Mouse (Mus musculus) spleen, postnatal 4 days (tissue): ENCODE measurements around the gene Lax1.
"Not testable (repeated sequence)": the region's sequence is repeated elsewhere in the genome, so short reads cannot be mapped to it uniquely, and the experiment has no call there.

Experiments used
- DNase-seq, 2 experiments: peaks; one replicate each; pipeline ENCODE4 v3.0.0; 2022; ENCODE audit warnings: low spot score in 2 of 2

The Lax1 gene

GRCm38 (mm10) chr1:133688301-133688700 is 1.6 kb downstream of the Lax1 start:
- DNase-seq = no peak

DNA sequence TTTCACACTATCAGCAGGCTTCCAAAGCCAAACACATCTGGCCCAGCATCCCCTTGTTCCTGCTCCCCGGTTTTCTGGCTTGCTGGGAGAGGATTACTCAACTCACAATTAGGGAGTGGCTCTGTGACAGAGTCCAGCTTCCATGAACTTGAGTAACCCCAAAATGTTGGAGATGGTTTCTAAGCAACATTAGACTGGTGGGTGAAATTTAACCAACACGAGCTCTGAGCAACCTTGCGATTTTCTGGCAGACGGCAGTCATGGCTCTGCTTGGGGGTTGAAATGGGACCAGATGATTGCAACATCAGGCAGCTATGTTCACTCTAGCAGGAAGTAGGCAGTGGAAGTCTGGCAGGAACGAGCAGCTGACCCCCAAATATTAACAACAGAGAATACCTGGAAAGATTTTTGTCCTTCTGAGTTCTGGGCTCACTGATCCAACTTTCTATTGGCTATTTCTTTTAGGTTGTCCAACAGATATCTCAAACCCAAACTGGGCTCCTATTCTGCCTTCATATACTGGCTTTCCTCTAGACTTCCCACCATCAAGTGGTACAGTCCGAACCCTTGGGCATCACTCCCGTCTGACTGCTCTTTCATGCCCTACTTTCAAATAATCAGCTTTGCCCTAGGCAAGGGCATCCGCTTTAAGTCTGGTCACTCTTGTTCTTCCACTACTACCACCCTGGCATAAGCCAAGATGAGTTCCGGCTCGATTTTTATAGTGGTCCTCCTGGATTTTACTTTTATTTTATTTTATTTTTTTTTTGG is 4.0 kb downstream of the Lax1 start:
- DNase-seq = no peak

GRCm38 (mm10) chr1:133671801-133672200 is 18.1 kb downstream of the Lax1 start:
- DNase-seq = no peak

DNA sequence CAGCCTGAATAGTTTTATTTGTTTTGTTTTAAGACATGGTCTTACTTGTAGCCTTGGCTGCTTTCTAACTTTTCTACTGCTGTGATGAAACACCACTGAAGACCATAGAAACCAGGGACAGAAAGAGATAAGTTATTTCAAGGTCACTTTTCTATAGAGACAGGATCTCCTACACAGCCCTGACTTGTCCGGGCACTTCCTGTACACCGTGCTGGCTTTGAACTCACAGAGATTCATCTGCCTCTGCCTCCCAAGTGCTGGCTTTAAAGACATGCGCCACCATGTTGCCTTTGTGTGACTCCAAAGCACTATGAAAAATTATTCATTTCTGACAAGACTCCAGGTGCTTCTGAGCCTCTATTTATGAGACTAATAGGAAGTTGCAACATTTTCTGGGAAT is 18.6 kb downstream of the Lax1 start:
- DNase-seq = no peak

DNA sequence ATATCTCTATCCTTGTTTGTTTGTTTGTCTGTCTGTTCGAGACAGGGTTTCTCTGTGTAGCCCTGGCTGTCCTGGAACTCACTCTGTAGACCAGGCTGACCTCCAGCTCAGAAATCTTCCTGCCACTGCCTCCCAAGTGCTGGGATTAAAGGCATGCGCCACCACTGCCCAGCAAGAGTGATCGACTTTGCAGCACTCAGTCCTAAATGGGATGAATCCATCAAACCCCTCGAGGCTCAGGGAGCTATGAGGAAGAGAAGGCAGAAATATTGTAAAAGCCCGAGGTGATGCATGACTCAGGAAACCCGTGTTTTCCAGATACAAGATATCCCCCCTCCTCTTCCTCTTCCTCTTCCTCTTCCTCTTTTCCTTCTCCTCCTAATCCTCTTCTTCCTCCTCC is 19.1 kb downstream of the Lax1 start:
- no peak for DNase-seq

DNA sequence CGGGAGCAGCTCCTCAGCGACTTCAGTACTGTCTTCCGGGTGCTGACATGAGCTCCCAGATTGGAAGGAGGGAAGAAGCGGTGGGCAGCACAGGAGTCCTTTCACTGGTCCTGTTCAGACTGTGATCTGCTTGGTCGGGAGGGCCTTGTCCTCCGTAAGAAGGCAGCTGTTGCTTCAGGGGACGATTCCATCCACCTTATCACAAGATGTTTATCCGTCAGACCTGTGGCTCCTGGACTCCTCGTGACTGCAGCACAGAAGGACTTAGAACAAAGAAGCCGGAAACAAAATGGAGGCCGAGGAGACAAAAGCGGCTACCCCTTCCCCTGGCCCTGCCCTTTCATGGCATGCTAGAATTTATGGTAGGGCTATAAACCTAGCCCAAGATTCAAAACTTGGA is 19.7 kb downstream of the Lax1 start:
- no peak for DNase-seq

GRCm38 (mm10) chr1:133668618-133669017 is 21.3 kb downstream of the Lax1 start:
- DNase-seq = no peak

DNA sequence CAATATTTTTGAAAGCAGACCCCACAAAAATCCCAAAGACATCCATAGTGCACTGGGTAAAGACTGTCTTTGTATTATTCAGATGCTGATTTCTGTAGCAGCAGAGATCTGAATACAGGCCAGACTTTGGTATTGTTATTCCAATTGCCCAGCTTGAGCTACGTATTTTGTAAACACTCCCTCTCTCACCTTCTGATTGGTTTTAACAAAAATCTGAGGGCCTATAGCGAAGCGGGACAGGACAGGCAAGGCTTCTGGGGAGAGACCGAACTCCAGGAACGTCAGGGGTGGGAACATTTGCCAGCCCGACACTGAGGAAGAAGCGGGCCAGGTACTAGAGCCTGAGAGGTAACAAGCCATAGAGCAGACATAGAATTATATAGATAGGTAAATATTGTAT is 22.2 kb downstream of the Lax1 start:
- no peak for DNase-seq

- not testable (repeated sequence) for DNase-seq
These were observed 24.2 kb downstream of the Lax1 start for GRCm38 (mm10) chr1:133665713-133666112.

DNA sequence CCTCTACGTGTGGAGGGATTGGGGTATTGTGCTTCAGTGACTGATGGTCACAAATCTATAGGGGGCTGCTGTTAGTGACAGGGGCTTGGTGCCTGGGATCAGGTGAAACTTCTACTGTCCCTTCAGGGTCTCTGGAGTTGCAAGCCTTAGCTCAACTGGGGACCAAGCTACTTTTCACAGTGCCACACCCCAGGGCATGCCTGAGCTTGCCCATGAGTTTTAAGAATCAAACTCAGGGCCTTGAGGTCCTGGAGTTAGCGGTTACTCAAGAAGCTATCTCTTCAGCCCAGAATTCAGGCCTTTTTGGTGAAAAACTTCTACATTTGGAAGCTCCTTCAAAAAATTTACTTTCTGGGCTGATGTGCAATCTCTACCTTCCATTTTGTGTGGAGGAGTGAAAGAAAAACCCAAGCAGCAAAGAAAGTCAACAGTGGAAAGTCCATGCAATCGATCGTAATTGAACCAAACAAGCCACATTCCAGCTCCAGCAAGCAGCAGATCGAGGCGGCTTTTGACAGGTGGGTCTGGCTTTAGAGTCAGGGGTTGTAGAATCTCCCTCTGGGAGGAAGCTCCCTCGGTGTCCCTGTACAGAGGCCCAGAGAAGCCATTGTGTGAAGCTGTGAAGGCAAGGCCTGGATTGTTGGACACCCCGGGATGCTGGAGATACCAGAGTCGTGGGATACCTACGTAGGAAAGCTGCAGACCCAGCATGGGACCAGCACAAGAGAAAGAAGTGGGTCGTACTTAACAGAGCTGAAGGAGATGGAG is 25.5 kb downstream of the Lax1 start:
- no peak for DNase-seq

- no peak for DNase-seq
These were observed 26.5 kb downstream of the Lax1 start for GRCm38 (mm10) chr1:133663427-133663826.

DNA sequence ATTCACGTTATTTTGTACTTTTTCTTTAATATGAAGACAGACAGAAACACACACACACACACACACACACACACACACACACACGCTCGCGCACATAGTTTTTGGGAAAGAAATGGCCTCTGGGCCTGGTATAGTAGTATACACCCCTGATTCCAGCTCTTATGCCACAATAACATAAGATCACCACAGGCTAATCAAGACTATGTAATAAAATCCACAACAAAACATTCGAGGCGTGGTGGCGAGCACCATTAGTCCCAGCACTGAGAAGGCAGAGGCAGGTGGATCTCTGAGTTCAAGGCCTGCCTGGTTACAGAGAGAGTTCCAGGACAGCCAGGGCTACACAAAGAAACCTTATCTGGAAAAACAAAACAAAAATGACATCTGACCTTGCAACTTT is 27.0 kb downstream of the Lax1 start:
- no peak for DNase-seq

- DNase-seq = peak; percentile 90 to 93
These were observed 28.5 kb downstream of the Lax1 start, which contains the start of gene Gm38394 for GRCm38 (mm10) chr1:133661203-133661933. Gene Gm38394 (minus strand): TSS chr1:133661318.

DNA sequence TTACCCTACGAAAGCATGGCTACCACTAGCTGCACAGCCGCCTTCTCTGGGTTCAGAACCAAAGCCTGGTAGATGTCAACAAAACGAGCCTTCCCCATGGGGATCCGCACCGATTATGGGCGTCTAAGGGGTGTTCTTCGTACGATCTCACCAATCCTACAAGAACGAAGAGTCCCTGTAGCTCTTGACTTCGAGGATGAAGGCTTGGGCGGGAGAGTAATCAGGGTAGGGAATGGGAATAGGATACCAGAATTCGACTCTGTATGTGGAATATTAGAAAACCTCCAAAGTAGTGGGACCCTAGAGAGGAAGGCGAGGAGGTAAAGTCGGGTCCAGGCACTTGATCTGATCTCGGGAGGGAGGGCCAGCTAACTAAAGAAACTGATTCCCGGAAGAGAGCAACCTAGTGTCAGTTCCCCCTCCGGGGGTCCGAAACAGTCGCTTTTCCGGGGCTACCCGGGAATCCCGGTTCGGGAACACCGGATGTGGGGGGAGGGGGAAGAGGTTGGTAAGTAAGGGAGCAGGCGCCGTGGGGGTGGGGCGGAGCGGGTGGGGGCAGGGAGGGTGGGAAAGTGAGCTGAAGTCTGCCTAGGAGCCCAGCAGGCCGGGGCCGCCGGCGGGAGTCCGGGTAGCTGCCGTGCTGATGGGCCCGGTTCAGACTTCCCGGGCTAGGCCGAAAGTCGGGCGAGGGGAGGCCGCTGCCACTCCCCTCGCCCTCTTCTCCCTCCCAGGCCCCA is 29.3 kb downstream of the Lax1 start, which contains the start of gene Zbed6:
Zbed6 (minus strand) TSS at position 420 of the 737 bp plus-strand sequence.
- peak; percentile 51 to 82 for DNase-seq

GRCm38 (mm10) chr1:133658878-133659277 is 31.0 kb downstream of the Lax1 start:
- DNase-seq = no peak

DNA sequence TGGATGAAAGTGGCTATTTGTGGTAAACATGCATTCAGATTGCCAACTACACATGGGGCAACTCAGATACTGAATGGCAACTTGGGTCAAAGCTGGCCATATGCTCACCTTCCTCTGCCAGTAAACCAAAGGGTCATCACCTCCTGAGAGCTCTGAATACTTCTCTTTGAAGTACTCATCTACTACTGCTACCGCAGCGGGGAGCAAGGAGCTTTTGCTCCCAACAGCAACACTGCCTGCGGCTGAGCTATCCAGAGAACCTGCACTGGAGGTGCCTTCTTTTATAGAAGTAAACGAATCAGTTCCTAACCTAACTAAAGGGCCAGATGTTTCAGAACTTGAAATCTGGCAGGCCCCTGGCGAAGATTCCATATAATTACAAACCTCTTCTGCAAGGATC is 33.1 kb downstream of the Lax1 start:
- no peak for DNase-seq

DNA sequence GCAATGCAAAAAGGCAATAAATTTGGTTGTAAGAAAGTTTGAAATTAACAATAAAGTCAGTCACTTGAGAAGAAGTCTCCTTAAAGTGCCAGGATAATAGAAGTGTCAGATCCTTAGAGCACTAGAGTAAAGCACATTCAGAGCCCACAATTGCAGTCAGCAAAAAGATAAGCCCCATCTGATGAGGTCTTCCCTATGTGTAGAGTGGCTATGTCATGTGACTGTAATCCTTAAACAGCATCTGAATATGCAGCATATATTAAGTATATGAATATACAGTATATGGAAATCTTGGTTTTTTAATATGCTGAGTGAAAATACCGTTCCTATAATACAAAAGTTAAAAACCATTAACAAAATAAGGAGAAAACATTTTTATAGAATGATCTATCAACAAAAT is 36.9 kb downstream of the Lax1 start:
- DNase-seq = no peak

GRCm38 (mm10) chr1:133650288-133651055 is 39.4 kb downstream of the Lax1 start:
- DNase-seq = no peak

DNA sequence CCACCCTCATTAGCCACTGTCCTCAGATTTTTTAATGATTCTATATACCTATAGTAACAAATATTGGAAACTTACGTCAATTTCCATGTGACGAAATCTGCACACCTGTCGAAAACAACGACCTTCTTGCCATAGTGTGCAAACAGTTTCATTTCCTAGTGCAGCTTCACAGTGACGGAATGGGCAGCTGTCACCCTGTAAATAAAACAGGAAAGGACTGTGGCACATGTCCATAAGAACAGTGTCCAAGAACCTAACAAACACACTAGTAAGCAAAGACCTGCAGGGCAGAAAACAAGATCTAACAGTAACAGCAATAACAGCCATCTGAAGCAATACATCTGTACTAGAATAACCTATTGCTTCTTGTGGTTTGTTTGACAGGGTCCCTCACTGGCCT is 44.3 kb downstream of the Lax1 start:
- DNase-seq = no peak

- no peak for DNase-seq
These were observed 48.7 kb downstream of the Lax1 start for GRCm38 (mm10) chr1:133641163-133641562.

GRCm38 (mm10) chr1:133638517-133638916 is 51.4 kb downstream of the Lax1 start:
- DNase-seq = no peak
